In the genomic region with DNA sequence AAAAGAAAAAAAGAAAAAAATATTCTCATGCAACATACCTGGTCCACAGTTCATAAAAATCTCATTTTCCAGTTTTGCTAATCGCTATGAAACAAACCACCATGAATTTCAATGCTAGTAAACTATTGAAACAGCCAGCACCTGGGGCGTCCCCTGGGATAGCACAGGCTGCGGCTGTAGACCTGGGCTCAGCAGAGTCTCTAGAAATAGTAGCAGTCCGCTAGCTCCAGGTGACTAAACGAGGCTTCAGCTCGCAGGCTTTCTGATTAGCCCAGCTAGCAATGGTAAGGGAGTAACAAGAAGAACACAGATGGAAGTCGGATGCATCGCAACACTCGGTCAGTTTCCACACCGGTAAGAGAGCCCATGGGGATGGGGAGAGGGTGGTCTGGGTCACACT, we compare ENCODE assay signal across 17 mouse cellular contexts.
A peak's percentile ranks its signal among the peaks of the same experiment; 100 is the strongest.
DNase-seq lines count a peak whose midpoint lies in the region.
"Had no signal": no experiment of that assay in that cellular context is flagged by ENCODE, and none has a peak within 500 bp of the region (broad histone marks: within the 10 kb centered on the region; RNA-seq: fewer than 3 reads in every experiment).

No protein-coding gene starts in this region.

- peak; percentile 40 for DNase-seq in testis, postnatal 14 days (ENCODE audit: low spot score)
- DNase-seq in testis, postnatal 10 days (ENCODE audit: low spot score), result no peak
- peak; percentile 30 to 39 for DNase-seq in cerebellum, adult 18-20 months
- DNase-seq in cerebellum, postnatal 10 days, result peak; percentile 7 to 17
- no peak for DNase-seq in Muller cell, postnatal 12 days (ENCODE audit: inconsistent ontology term)
- DNase-seq in embryo, embryonic 10.5 days (ENCODE audit: low spot score), result no peak
- DNase-seq in right cerebral cortex, postnatal 10 days (ENCODE audit: low spot score in 2 of 2), result no peak
- DNase-seq: adrenal gland, adult 8-10 months; B cell, adult 2 months; forebrain, postnatal 0 days; heart, adult 2 months; heart, postnatal 4 days; kidney, adult 8-10 months; layer of hippocampus, adult 9-11 months; lung, postnatal 36 days; retina, postnatal 1 day; right cerebral cortex, postnatal 4 days had no signal

Comparison
In these comparisons a context has a peak if more than half of its experiments do, and no peak if none do; other contexts are left out.
1. DNase-seq: peak in testis, postnatal 14 days (single experiment), cerebellum, adult 18-20 months (2 of 2) and cerebellum, postnatal 10 days (2 of 2); none in testis, postnatal 10 days (single experiment), Muller cell, postnatal 12 days (single experiment), embryo, embryonic 10.5 days (single experiment) and right cerebral cortex, postnatal 10 days (0 of 2).